31 mouse cellular contexts compared by ENCODE assay signal in genomic region chr1:103076645-103077044, GRCm38 (mm10).
"Had no signal": no experiment of that assay in that cellular context is flagged by ENCODE, and none has a peak within 500 bp of the region (broad histone marks: within the 10 kb centered on the region; RNA-seq: fewer than 3 reads in every experiment).

No protein-coding gene starts in this region.

- H3K4me3 ChIP-seq: limb, embryonic 10.5 days; limb, embryonic 12.5 days; limb, embryonic 13.5 days; limb, embryonic 15.5 days; liver, embryonic 12.5 days; liver, embryonic 13.5 days; liver, embryonic 15.5 days; lung, embryonic 15.5 days; megakaryocyte, embryonic 14.5 days; midbrain, embryonic 10.5 days; midbrain, embryonic 12.5 days; midbrain, embryonic 13.5 days; midbrain, embryonic 15.5 days; myocyte; neural tube, embryonic 12.5 days had no signal

- H3K27ac ChIP-seq: limb, embryonic 10.5 days; limb, embryonic 12.5 days; limb, embryonic 13.5 days; limb, embryonic 15.5 days; liver, embryonic 12.5 days; liver, embryonic 13.5 days; liver, embryonic 14.5 days; liver, embryonic 15.5 days; lung, embryonic 15.5 days; macrophage; midbrain, embryonic 10.5 days; midbrain, embryonic 12.5 days; midbrain, embryonic 13.5 days; midbrain, embryonic 15.5 days; neural tube, embryonic 12.5 days had no signal

- ATAC-seq: liver, embryonic 12.5 days; liver, postnatal 0 days; lung, postnatal 0 days; midbrain, embryonic 13.5 days; midbrain, embryonic 15.5 days; midbrain, embryonic 16.5 days had no signal

- H3K4me2 ChIP-seq: limb, embryonic 12.5 days; limb, embryonic 13.5 days; limb, embryonic 15.5 days; liver, embryonic 11.5 days; liver, embryonic 12.5 days; liver, embryonic 13.5 days; liver, embryonic 15.5 days; lung, embryonic 14.5 days; lung, embryonic 15.5 days; midbrain, embryonic 11.5 days; midbrain, embryonic 12.5 days; midbrain, embryonic 13.5 days; midbrain, embryonic 15.5 days; neural tube, embryonic 12.5 days had no signal

- H3K27me3 ChIP-seq: limb, embryonic 12.5 days; limb, embryonic 13.5 days; limb, embryonic 15.5 days; liver, embryonic 12.5 days; liver, embryonic 13.5 days; liver, embryonic 15.5 days; lung, embryonic 15.5 days; megakaryocyte, embryonic 14.5 days; midbrain, embryonic 12.5 days; midbrain, embryonic 13.5 days; midbrain, embryonic 15.5 days; neural tube, embryonic 12.5 days had no signal

- H3K36me3 ChIP-seq: limb, embryonic 10.5 days; limb, embryonic 12.5 days; limb, embryonic 13.5 days; limb, embryonic 15.5 days; liver, embryonic 12.5 days; liver, embryonic 13.5 days; liver, embryonic 15.5 days; lung, embryonic 15.5 days; midbrain, embryonic 10.5 days; midbrain, embryonic 12.5 days; midbrain, embryonic 13.5 days; midbrain, embryonic 15.5 days; neural tube, embryonic 12.5 days had no signal

- H3K4me1 ChIP-seq: limb, embryonic 10.5 days; limb, embryonic 12.5 days; limb, embryonic 13.5 days; limb, embryonic 15.5 days; liver, embryonic 12.5 days; liver, embryonic 13.5 days; liver, embryonic 15.5 days; lung, embryonic 15.5 days; megakaryocyte, embryonic 14.5 days; midbrain, embryonic 10.5 days; midbrain, embryonic 12.5 days; midbrain, embryonic 13.5 days; midbrain, embryonic 15.5 days; neural tube, embryonic 12.5 days had no signal

- H3K9ac ChIP-seq: limb, embryonic 12.5 days; limb, embryonic 13.5 days; limb, embryonic 15.5 days; liver, embryonic 12.5 days; liver, embryonic 13.5 days; liver, embryonic 14.5 days; liver, embryonic 15.5 days; liver, postnatal 0 days; lung, embryonic 14.5 days; lung, embryonic 15.5 days; midbrain, embryonic 12.5 days; midbrain, embryonic 13.5 days; midbrain, embryonic 15.5 days; neural tube, embryonic 12.5 days had no signal

- DNase-seq: left cerebral cortex, postnatal 4 days; liver; liver, embryonic 13.5 days; liver, postnatal 0 days; lung, adult 18-20 months; lung, adult 2 months; lung, postnatal 10 days; lung, postnatal 36 days; lung, postnatal 4 days; midbrain, embryonic 14.5 days had no signal

- H3K9me3 ChIP-seq: limb, embryonic 10.5 days; limb, embryonic 13.5 days; limb, embryonic 15.5 days; liver, embryonic 12.5 days; liver, embryonic 15.5 days; lung, embryonic 15.5 days; megakaryocyte, embryonic 14.5 days; midbrain, embryonic 10.5 days; midbrain, embryonic 12.5 days; midbrain, embryonic 13.5 days; midbrain, embryonic 15.5 days; neural tube, embryonic 12.5 days had no signal
